Mouse (Mus musculus): ENCODE data around the gene Pvalb. TPM values are rescaled to one million over a fixed set of nuclear protein-coding genes. Genes with fewer than 3 reads are reported as not detected.

Pvalb gene
- polyA plus RNA-seq, 1 experiment from 2014 or later: not detected

DNA sequence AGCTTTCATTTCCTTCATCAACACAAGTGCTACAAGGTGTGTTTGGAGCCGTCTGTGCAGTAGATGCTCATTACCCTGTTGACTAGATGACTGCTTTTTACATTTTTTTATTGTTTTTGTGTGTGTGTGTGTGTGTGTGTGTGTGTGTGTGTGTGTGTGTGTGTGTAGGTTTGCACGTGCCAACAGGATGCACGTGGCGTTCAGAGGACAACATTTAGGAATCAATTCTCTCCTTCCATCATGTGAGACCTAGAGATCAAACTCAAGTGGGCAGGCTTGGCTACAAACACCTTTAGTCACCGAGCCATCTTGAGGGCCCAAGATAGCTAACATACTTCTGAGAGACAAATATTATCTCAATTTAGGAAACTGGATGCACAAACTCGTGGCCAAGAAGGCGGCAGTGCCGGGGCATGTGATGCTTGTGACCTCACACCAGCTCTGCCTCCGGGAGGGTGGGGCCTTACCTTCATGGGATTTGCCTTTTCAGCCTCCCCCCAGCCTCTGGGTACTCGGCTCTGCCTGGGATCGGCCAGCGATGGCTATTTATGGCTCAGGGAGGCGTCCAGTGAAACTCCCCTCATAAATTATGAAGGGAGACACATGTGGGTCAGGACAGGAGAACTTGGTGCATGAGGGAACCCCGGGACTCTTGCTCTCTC lies 33.9 kb upstream of the Pvalb start:
- ATAC-seq: no peak
- H3K4me3 ChIP-seq (replicated peaks; ENCODE audit: low read length): no peak overlapping the region
- H3K36me3 ChIP-seq (ENCODE audit: control insufficient read depth, insufficient read depth): no peaks in the 10 kb centered on the region
- no peak overlapping the region for H3K4me2 ChIP-seq (ENCODE audit: low read length)
- WGBS: 79% methylated on average over 14 of the region's 14 CpGs
- H3K9ac ChIP-seq (replicated peaks; ENCODE audit: low read depth, low read length): no peak overlapping the region; the same call in 1 of the 2 replicates
- H3K27ac ChIP-seq (ENCODE audit: low read length): no peak overlapping the region
- no peaks in the 10 kb centered on the region for H3K4me1 ChIP-seq (replicated peaks; ENCODE audit: control insufficient read depth, insufficient read depth, low read length)
- H3K9me3 ChIP-seq (ENCODE audit: control insufficient read depth, low read length): no peaks in the 10 kb centered on the region
- H3K27me3 ChIP-seq (replicated peaks; ENCODE audit: control insufficient read depth, insufficient read depth, low read length): no peaks in the 10 kb centered on the region

DNA sequence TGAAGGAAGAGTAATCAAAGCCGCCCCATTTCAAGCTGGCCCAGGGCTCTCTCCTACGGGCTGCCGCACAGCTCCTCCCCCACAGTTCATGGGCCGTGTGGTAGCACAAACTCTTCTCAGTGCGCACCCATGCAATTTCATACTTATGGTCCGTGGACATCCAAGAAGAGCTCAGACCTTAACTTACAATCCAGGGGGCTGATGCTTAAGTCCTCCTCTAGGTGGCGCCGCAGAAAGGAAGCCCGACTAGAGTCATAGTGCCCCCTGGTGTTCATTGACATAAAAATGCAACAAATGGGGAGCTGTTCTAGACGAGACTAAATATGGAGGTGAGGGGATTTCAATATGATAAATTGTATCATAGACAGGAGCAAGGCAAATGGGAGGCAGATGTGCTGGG lies 33.3 kb upstream of the Pvalb start:
- Histone ChIP-seq H3K4me3 (replicated peaks; ENCODE audit: low read length) (no peak overlapping the region), H3K36me3 (ENCODE audit: control insufficient read depth, insufficient read depth) (no peaks in the 10 kb centered on the region), H3K9ac (replicated peaks; ENCODE audit: low read depth, low read length) (no peak overlapping the region), H3K27me3 (replicated peaks; ENCODE audit: control insufficient read depth, insufficient read depth, low read length) (no peaks in the 10 kb centered on the region), H3K4me2 (ENCODE audit: low read length) (no peak overlapping the region), H3K27ac (ENCODE audit: low read length) (no peak overlapping the region), H3K4me1 (replicated peaks; ENCODE audit: control insufficient read depth, insufficient read depth, low read length) (no peaks in the 10 kb centered on the region), H3K9me3 (ENCODE audit: control insufficient read depth, low read length) (no peaks in the 10 kb centered on the region)
- no peak for ATAC-seq
- 26% methylated on average over 10 of the region's 10 CpGs for WGBS

DNA sequence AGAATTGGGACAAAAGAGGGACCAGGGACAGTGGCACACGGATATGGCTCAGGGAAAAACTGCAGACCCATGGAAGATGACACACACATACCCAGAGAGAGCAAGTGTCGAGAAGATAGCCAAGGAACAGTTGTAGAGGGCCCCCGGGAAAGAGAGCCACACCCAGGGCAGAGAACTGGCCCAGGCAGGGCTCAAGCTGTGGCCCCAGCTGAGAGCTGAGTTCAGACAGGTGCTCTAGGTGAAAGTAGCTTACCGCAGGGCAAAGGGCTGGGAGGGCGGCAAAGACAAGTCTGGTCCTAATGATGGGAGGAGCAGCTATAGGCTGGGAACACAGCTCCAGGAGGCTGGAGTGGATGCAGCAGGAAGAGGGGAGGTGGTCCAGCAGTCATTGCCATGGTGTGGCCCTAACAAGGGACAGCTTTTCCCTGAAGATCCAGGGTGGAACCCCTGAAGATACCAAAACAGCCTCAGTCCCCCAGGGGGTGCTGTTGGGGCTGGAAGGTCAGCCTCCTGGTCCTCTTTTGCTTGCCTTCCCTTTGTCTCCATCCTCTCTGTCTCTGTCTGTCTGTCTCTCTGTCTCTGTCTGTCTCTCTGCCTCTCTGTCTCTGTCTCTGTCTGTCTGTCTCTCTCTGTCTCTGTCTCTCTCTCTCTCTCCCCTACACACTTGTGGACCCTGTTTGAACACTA lies 28.8 kb upstream of the Pvalb start:
- H3K4me1 ChIP-seq (replicated peaks; ENCODE audit: control insufficient read depth, insufficient read depth, low read length): no peaks in the 10 kb centered on the region
- no peak overlapping the region for H3K27ac ChIP-seq (ENCODE audit: low read length)
- no peak overlapping the region for H3K4me3 ChIP-seq (replicated peaks; ENCODE audit: low read length)
- WGBS: 79% methylated on average over 5 of the region's 5 CpGs
- H3K9ac ChIP-seq (replicated peaks; ENCODE audit: low read depth, low read length): no peak overlapping the region
- no peaks in the 10 kb centered on the region for H3K9me3 ChIP-seq (ENCODE audit: control insufficient read depth, low read length)
- no peaks in the 10 kb centered on the region for H3K27me3 ChIP-seq (replicated peaks; ENCODE audit: control insufficient read depth, insufficient read depth, low read length)
- no peak for ATAC-seq
- H3K4me2 ChIP-seq (ENCODE audit: low read length): no peak overlapping the region
- no peaks in the 10 kb centered on the region for H3K36me3 ChIP-seq (ENCODE audit: control insufficient read depth, insufficient read depth)

DNA sequence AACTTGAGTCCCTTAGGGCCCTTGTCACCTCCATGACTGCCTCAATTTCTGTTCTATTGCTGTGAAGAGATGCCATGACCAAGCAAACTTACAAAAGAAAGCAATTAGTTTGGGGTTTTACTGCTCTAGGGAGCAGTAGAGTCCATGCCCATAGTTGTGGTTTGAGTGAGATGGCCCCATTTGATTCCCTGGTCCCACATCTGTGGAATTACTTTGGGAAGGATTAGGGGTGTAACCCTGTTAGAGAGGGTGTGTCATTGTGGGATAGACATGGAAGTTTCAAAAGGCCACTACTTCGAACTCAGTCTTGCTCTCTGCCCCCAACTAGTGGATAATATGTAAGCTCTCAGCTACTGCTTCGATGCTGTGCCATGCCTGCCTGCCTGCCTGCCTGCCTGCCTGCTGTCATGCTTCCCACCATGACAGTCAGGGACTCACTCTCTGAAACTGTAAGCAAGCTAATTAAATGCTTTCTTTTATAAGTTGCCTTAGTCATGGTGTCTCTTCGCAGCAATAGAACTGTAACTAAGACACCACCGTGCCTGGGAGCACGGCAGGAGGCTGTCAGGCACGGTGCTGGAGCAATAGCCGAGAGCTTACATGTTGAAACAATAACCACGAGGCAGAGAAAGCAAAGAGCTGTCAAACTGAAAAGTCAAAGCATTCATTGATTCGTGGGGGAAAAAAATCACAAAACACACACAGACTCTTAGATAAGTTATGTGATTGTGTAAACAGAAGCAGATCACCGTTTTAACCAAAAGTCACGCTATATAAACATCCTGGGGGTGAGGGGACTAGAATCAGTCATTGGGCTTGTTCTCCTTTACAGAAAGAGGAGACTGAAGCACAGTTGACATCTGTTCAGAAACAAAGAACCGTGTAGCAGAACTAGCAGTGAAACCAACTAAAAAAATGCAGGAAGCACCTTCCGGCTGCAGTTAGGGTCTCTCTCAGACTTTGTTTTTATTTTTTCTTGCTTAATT lies 25.4 kb upstream of the Pvalb start:
- Histone ChIP-seq H3K27me3 (replicated peaks; ENCODE audit: control insufficient read depth, insufficient read depth, low read length) (no peaks in the 10 kb centered on the region), H3K36me3 (ENCODE audit: control insufficient read depth, insufficient read depth) (no peaks in the 10 kb centered on the region), H3K9me3 (ENCODE audit: control insufficient read depth, low read length) (no peaks in the 10 kb centered on the region), H3K4me2 (ENCODE audit: low read length) (no peak overlapping the region), H3K9ac (replicated peaks; ENCODE audit: low read depth, low read length) (no peak overlapping the region), H3K27ac (ENCODE audit: low read length) (no peak overlapping the region), H3K4me1 (replicated peaks; ENCODE audit: control insufficient read depth, insufficient read depth, low read length) (no peaks in the 10 kb centered on the region), H3K4me3 (replicated peaks; ENCODE audit: low read length) (no peak overlapping the region)
- ATAC-seq: peak; percentile 50; the same call in 1 of the 2 replicates
- 25% methylated on average over 13 of the region's 13 CpGs for WGBS

DNA sequence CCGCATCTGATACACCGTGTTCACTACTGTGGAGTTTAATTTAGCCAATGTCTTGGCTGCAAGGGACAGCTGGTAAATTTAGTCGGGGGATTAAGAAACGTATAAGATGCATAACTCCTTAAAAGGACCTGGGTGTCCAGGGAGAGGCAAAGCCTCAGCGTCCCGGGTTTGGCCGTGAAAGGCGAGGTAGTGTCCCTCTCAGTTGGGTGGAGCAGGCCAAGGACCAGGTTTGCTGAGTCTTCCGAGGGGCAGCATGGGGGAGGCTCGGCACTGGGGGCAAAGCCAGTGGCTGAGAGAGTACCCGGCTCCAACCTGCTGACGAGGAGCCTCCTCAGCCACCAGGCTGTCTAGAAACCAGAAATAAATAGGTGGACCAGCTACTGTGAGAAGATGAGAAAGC lies 21.6 kb upstream of the Pvalb start:
- Histone ChIP-seq H3K9ac (replicated peaks; ENCODE audit: low read depth, low read length) (no peak overlapping the region), H3K27ac (ENCODE audit: low read length) (no peak overlapping the region), H3K4me2 (ENCODE audit: low read length) (no peak overlapping the region), H3K4me3 (replicated peaks; ENCODE audit: low read length) (no peak overlapping the region), H3K27me3 (replicated peaks; ENCODE audit: control insufficient read depth, insufficient read depth, low read length) (no peaks in the 10 kb centered on the region), H3K9me3 (ENCODE audit: control insufficient read depth, low read length) (no peaks in the 10 kb centered on the region), H3K36me3 (ENCODE audit: control insufficient read depth, insufficient read depth) (no peaks in the 10 kb centered on the region), H3K4me1 (replicated peaks; ENCODE audit: control insufficient read depth, insufficient read depth, low read length) (no peaks in the 10 kb centered on the region)
- 84% methylated on average over 12 of the region's 12 CpGs for WGBS
- no peak for ATAC-seq

DNA sequence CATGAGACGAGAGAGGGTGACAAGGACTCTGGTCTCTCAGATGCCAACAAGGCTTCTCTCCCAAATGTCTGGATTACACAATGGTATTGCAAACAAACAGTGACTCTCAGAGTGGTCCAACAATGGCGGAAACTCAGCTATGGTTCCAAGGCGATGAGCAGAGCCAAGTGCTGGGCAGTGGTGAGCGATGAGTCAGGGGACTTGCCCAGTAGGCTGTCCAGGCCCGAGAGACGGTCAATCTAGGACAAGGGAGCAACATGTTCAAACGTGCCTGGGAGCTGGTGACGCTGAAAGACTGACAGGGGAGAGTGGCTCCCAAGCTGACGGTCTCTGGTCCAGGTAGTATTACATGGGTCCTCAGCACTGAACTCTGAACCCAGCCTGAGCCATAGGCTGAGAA lies 9.1 kb upstream of the Pvalb start:
- H3K27ac ChIP-seq (ENCODE audit: low read length): no peak overlapping the region
- no peak for ATAC-seq
- no peak overlapping the region for H3K4me2 ChIP-seq (ENCODE audit: low read length)
- no peaks in the 10 kb centered on the region for H3K9me3 ChIP-seq (ENCODE audit: control insufficient read depth, low read length)
- no peak overlapping the region for H3K4me3 ChIP-seq (replicated peaks; ENCODE audit: low read length)
- no peaks in the 10 kb centered on the region; the same call in 1 of the 2 replicates for H3K27me3 ChIP-seq (replicated peaks; ENCODE audit: control insufficient read depth, insufficient read depth, low read length)
- no peak overlapping the region for H3K9ac ChIP-seq (replicated peaks; ENCODE audit: low read depth, low read length)
- no peaks in the 10 kb centered on the region for H3K4me1 ChIP-seq (replicated peaks; ENCODE audit: control insufficient read depth, insufficient read depth, low read length)
- no peaks in the 10 kb centered on the region for H3K36me3 ChIP-seq (ENCODE audit: control insufficient read depth, insufficient read depth)
- 80% methylated on average over 9 of the region's 9 CpGs for WGBS

DNA sequence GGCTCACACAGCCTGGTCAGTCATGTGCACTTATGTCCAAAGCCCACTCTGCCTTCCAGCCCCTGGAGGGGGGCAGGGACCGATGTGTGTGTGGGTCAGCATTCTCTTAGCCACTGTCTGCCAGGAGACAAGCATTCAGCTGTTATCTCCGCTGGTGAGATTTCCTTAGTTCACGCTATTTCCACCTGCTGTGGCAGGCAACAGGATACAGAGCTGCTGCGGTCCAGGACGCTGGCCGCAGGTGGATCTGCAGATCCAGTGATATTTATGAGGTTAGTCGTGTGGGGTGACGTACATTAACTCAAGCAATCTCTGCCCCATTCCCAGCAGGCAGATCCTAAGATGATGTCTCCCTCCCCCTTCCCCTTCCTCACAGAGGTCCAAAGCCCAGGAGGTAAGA lies 5.2 kb upstream of the Pvalb start:
- no peak for ATAC-seq

DNA sequence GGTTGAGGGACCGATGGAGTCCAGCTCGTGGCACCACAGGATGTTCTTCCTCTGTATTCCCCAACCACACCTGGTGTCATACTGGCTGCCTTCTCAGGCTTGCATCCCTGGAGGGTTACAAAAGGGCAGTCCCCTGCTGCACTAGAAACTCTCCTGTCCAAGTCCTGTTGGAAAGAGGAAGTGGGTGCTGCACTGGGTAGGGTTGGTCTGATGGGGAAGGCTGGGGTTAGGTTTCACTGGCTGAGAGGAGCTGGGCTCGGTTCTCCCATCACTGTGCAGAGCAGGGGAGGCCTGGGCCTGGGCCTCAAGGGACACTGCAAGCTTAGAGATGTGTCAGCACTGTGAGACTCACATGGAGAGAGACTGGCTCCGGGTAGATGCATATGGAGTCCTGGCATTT lies 4.0 kb upstream of the Pvalb start:
- no peak overlapping the region for H3K27ac ChIP-seq (ENCODE audit: low read length)
- H3K27me3 ChIP-seq (replicated peaks; ENCODE audit: control insufficient read depth, insufficient read depth, low read length): peaks cover under 1% of the 10 kb centered on the region
- H3K9ac ChIP-seq (replicated peaks; ENCODE audit: low read depth, low read length): no peak overlapping the region
- no peak for ATAC-seq
- H3K4me3 ChIP-seq (replicated peaks; ENCODE audit: low read length): no peak overlapping the region
- no peak overlapping the region for H3K4me2 ChIP-seq (ENCODE audit: low read length)
- 0 out of 2 replicates have a peak, but pooled peaks cover 5% of the 10 kb centered on the region for H3K9me3 ChIP-seq (ENCODE audit: control insufficient read depth, low read length)
- H3K36me3 ChIP-seq (ENCODE audit: control insufficient read depth, insufficient read depth): no peaks in the 10 kb centered on the region
- 87% methylated on average over 4 of the region's 4 CpGs for WGBS
- peaks cover 4% of the 10 kb centered on the region for H3K4me1 ChIP-seq (replicated peaks; ENCODE audit: control insufficient read depth, insufficient read depth, low read length)

More for the DNA sequence above, 5.2 kb upstream of the Pvalb start:
- H3K9me3 ChIP-seq (ENCODE audit: control insufficient read depth, low read length): 0 out of 2 replicates have a peak, but pooled peaks cover 5% of the 10 kb centered on the region
- no peaks in the 10 kb centered on the region; the same call in 1 of the 2 replicates for H3K27me3 ChIP-seq (replicated peaks; ENCODE audit: control insufficient read depth, insufficient read depth, low read length)
- no peaks in the 10 kb centered on the region for H3K36me3 ChIP-seq (ENCODE audit: control insufficient read depth, insufficient read depth)
- H3K4me2 ChIP-seq (ENCODE audit: low read length): no peak overlapping the region
- H3K27ac ChIP-seq (ENCODE audit: low read length): no peak overlapping the region
- H3K4me3 ChIP-seq (replicated peaks; ENCODE audit: low read length): no peak overlapping the region
- H3K4me1 ChIP-seq (replicated peaks; ENCODE audit: control insufficient read depth, insufficient read depth, low read length): no peaks in the 10 kb centered on the region
- no peak overlapping the region for H3K9ac ChIP-seq (replicated peaks; ENCODE audit: low read depth, low read length)
- 84% methylated on average over 8 of the region's 8 CpGs for WGBS

DNA sequence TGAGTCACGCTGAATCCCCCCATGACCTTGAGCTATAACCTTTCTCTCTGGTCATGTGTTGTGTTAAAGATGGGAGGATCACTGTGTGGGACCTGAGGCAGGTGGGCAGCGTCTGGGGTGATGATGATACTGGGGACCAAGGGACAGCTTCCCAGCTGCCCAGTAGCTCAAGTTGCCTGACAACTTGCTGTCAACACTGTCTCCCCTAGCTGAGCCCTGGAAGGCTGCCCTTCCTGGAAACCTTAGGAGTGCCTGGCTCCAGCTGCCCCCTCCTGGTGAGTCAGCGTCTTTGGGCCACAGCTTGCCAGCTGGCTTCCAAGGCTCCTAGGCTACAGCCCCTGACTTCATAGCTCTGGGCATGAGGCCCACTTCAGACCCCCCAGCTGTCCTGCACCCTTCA lies 1.0 kb downstream of the Pvalb start:
- Histone ChIP-seq H3K36me3 (ENCODE audit: control insufficient read depth, insufficient read depth) (no peaks in the 10 kb centered on the region), H3K4me3 (replicated peaks; ENCODE audit: low read length) (no peak overlapping the region), H3K9ac (replicated peaks; ENCODE audit: low read depth, low read length) (no peak overlapping the region), H3K4me1 (replicated peaks; ENCODE audit: control insufficient read depth, insufficient read depth, low read length) (peaks cover 12% of the 10 kb centered on the region), H3K4me2 (ENCODE audit: low read length) (no peak overlapping the region), H3K27me3 (replicated peaks; ENCODE audit: control insufficient read depth, insufficient read depth, low read length) (peaks cover 22% of the 10 kb centered on the region), H3K27ac (ENCODE audit: low read length) (no peak overlapping the region), H3K9me3 (ENCODE audit: control insufficient read depth, low read length) (0 out of 2 replicates have a peak, but pooled peaks cover 5% of the 10 kb centered on the region)
- WGBS: 50% methylated on average over 3 of the region's 3 CpGs
- peak; percentile 43; the same call in 1 of the 2 replicates for ATAC-seq

Data from forebrain, embryonic 16.5 days (tissue).